Mouse (Mus musculus): Measurements from ENCODE around the gene Mfsd9.

- TF ChIP-seq EP300 (IDR thresholded peaks at IDR 0.05; ENCODE audit: low read depth) (no peak), CTCF (IDR thresholded peaks at IDR 0.05; ENCODE audit: low read depth) (no peak)
Measured at GRCm38 (mm10) chr1:40815071-40815845, 24.8 kb upstream of the Mfsd9 start.
